Mouse (Mus musculus) retina, adult 2 months (tissue): ENCODE measurements at regions not wholly inside any gene's neighbourhood (a gene's known extent, or its start where the extent isn't known, plus 50 kb on each side); places are given as distances from the start of the nearest gene placed in this dataset.

ENCODE experiments used
- DNase-seq: peaks from one replicate; pipeline ENCODE4 v3.0.0-alpha.2; 2012; ENCODE audit warnings: low read depth, low spot score

- no peak for DNase-seq
Measured at GRCm38 (mm10) chr1:13941351-13941750, 2151.8 kb downstream of the 4930444P10Rik start.

GRCm38 (mm10) chr1:13938344-13938743, 2154.8 kb downstream of the 4930444P10Rik start:
- DNase-seq, result no peak

GRCm38 (mm10) chr1:13935938-13936491, 2157.1 kb downstream of the 4930444P10Rik start:
- no peak for DNase-seq

GRCm38 (mm10) chr1:13928679-13929078, 2164.4 kb downstream of the 4930444P10Rik start:
- DNase-seq, result no peak

GRCm38 (mm10) chr1:13927964-13928363, 2165.2 kb downstream of the 4930444P10Rik start:
- no peak for DNase-seq

GRCm38 (mm10) chr1:13925994-13926393, 2167.1 kb downstream of the 4930444P10Rik start:
- DNase-seq, result no peak

GRCm38 (mm10) chr1:13915216-13915615, 2177.9 kb downstream of the 4930444P10Rik start:
- DNase-seq, result no peak

GRCm38 (mm10) chr1:13879126-13879525, 2214.0 kb downstream of the 4930444P10Rik start:
- DNase-seq, result no peak

- DNase-seq, result no peak
Measured at GRCm38 (mm10) chr1:13873925-13874324, 2219.2 kb downstream of the 4930444P10Rik start.

- DNase-seq, result no peak
Measured at GRCm38 (mm10) chr1:13872536-13872935, 2220.6 kb downstream of the 4930444P10Rik start.

GRCm38 (mm10) chr1:13870631-13871286, 2222.4 kb downstream of the 4930444P10Rik start:
- no peak for DNase-seq

GRCm38 (mm10) chr1:13865713-13866112, 2227.4 kb downstream of the 4930444P10Rik start:
- no peak for DNase-seq

GRCm38 (mm10) chr1:13863712-13864111, 2229.4 kb downstream of the 4930444P10Rik start:
- DNase-seq, result no peak

GRCm38 (mm10) chr1:13861070-13861511, 2232.0 kb downstream of the 4930444P10Rik start:
- DNase-seq, result no peak

- no peak for DNase-seq
Measured at GRCm38 (mm10) chr1:13860469-13860868, 2232.7 kb downstream of the 4930444P10Rik start.

- DNase-seq, result no peak
Measured at GRCm38 (mm10) chr1:13859723-13860122, 2233.4 kb downstream of the 4930444P10Rik start.

GRCm38 (mm10) chr1:13858371-13859018, 2234.6 kb downstream of the 4930444P10Rik start:
- no peak for DNase-seq

- no peak for DNase-seq
Measured at GRCm38 (mm10) chr1:13856998-13857397, 2236.1 kb downstream of the 4930444P10Rik start.

GRCm38 (mm10) chr1:13851144-13851543, 2242.0 kb downstream of the 4930444P10Rik start:
- no peak for DNase-seq

GRCm38 (mm10) chr1:13849071-13849470, 2244.1 kb downstream of the 4930444P10Rik start:
- DNase-seq, result no peak

- DNase-seq, result no peak
Measured at GRCm38 (mm10) chr1:13846336-13846865, 2246.7 kb downstream of the 4930444P10Rik start.

- no peak for DNase-seq
Measured at GRCm38 (mm10) chr1:13840309-13840622, 2252.9 kb downstream of the 4930444P10Rik start.
